Mouse (Mus musculus) CH12.LX (cell line): ENCODE measurements around the gene Cbx1. TPM values are rescaled to one million over a fixed set of nuclear protein-coding genes. Genes with fewer than 3 reads are reported as not detected.

Source experiments
- DNase-seq: peaks from one replicate; pipeline ENCODE4 v3.0.0-alpha.2; 2013; ENCODE audit errors: extremely low read depth
- H3K27ac ChIP-seq: 2 replicates; pipeline ENCODE4 v1.5.1; 2012; ENCODE audit warnings: low read depth, mild to moderate bottlenecking, control low read depth, moderate library complexity; ENCODE audit not compliant: insufficient read depth
- H3K27me3 ChIP-seq: replicated peaks from 2 replicates; pipeline ENCODE3; 2012; ENCODE audit warnings: inconsistent platforms
- H3K36me3 ChIP-seq, 2 experiments: replicated peaks in 1 of 2; 2 replicates each; pipeline versions ENCODE3 to v1.6.1; 2012; ENCODE audit warnings: inconsistent platforms in 1 of 2, low read length in 1 of 2, mild to moderate bottlenecking in 1 of 2, mixed read lengths in 1 of 2, moderate library complexity in 1 of 2; ENCODE audit not compliant: control insufficient read depth in 1 of 2, insufficient read depth in 1 of 2
- H3K4me1 ChIP-seq, 2 experiments: 2 replicates each; pipeline ENCODE4 v1.6.1; 2012; ENCODE audit warnings: inconsistent platforms in 1 of 2, moderate library complexity in 1 of 2; ENCODE audit not compliant: insufficient read depth in 2 of 2, control insufficient read depth in 1 of 2
- H3K4me2 ChIP-seq: 2 replicates; pipeline ENCODE4 v1.6.1; 2012; ENCODE audit warnings: low read depth, mild to moderate bottlenecking, control low read depth; ENCODE audit not compliant: poor library complexity, insufficient read depth, severe bottlenecking
- H3K4me3 ChIP-seq, 3 experiments: fragments of 150-350 bp in 1 of 3; sonication (generic) in 1 of 3; replicated peaks in 1 of 3; 2 replicates each; pipeline versions ENCODE3 to v1.5.1; 2011 to 2012; ENCODE audit warnings: low read depth in 2 of 3, low read length in 2 of 3, mild to moderate bottlenecking in 2 of 3, moderate library complexity in 2 of 3, control low read depth in 1 of 3, improper control_type of control experiment in 1 of 3, inconsistent platforms in 1 of 3, mixed read lengths in 1 of 3; ENCODE audit not compliant: poor library complexity in 1 of 3
- H3K79me2 ChIP-seq: replicated peaks from 2 replicates; pipeline ENCODE4 v1.6.1; 2012; ENCODE audit warnings: mild to moderate bottlenecking, moderate library complexity; ENCODE audit not compliant: control insufficient read depth, poor library complexity, insufficient read depth, severe bottlenecking; ENCODE audit errors: extremely low read depth
- H3K9ac ChIP-seq: 2 replicates; pipeline ENCODE4 v1.6.1; 2012; ENCODE audit warnings: low read depth, mild to moderate bottlenecking, control low read depth, moderate library complexity; ENCODE audit not compliant: insufficient read depth
- H3K9me3 ChIP-seq: replicated peaks from 2 replicates; pipeline ENCODE3; 2012; ENCODE audit warnings: low read length, inconsistent platforms, mixed read lengths
- BHLHE40 ChIP-seq: IDR thresholded peaks from 2 replicates; pipeline ENCODE4 v1.6.1; 2011; ENCODE audit warnings: mild to moderate bottlenecking, low read depth, low read length, improper control_type of control experiment
- CHD1 ChIP-seq: IDR thresholded peaks from 2 replicates; pipeline ENCODE4 v1.6.1; 2012; ENCODE audit warnings: low read depth, low read length, improper control_type of control experiment, inconsistent platforms
- CHD2 ChIP-seq: IDR thresholded peaks from 2 replicates; pipeline ENCODE4 v1.6.1; 2011; ENCODE audit warnings: low read length, improper control_type of control experiment
- CTCF ChIP-seq, 2 experiments: IDR thresholded peaks in 1 of 2; conservative IDR thresholded peaks in 1 of 2; 2 replicates each; pipeline ENCODE4 v1.5.1; 2011 to 2012; ENCODE audit warnings: low read depth in 2 of 2, low read length in 2 of 2, improper control_type of control experiment in 1 of 2, inconsistent platforms in 1 of 2, mild to moderate bottlenecking in 1 of 2, moderate library complexity in 1 of 2
- E2F4 ChIP-seq: IDR thresholded peaks from 2 replicates; pipeline ENCODE4 v1.6.1; 2011; ENCODE audit warnings: low read depth, low read length, improper control_type of control experiment; ENCODE audit not compliant: insufficient replicate concordance
- ELF1 ChIP-seq: IDR thresholded peaks from 2 replicates; pipeline ENCODE4 v1.6.1; 2014; ENCODE audit warnings: low read depth, mild to moderate bottlenecking, inconsistent platforms, low read length, improper control_type of control experiment
- EP300 ChIP-seq: IDR thresholded peaks from 2 replicates; pipeline ENCODE4 v1.6.1; 2011; ENCODE audit warnings: low read length, improper control_type of control experiment
- ETS1 ChIP-seq: conservative IDR thresholded peaks from 2 replicates; pipeline ENCODE4 v1.6.1; 2012; ENCODE audit warnings: low read depth, mild to moderate bottlenecking, inconsistent platforms, low read length, improper control_type of control experiment, moderate library complexity
- IRF4 ChIP-seq: IDR thresholded peaks from 2 replicates; pipeline ENCODE4 v1.6.1; 2014; ENCODE audit warnings: low read depth, mild to moderate bottlenecking, inconsistent platforms, low read length, improper control_type of control experiment
- JUN ChIP-seq: IDR thresholded peaks from 2 replicates; pipeline ENCODE4 v1.6.1; 2011; ENCODE audit warnings: low read depth, mild to moderate bottlenecking, low read length, improper control_type of control experiment, moderate library complexity; ENCODE audit not compliant: insufficient read depth
- JUND ChIP-seq: conservative IDR thresholded peaks from 2 replicates; pipeline ENCODE4 v1.6.1; 2011; ENCODE audit warnings: low read depth, low read length, improper control_type of control experiment
- KAT2A ChIP-seq: IDR thresholded peaks from 2 replicates; pipeline ENCODE4 v1.6.1; 2012; ENCODE audit warnings: low read length, improper control_type of control experiment, inconsistent platforms; ENCODE audit not compliant: insufficient replicate concordance
- MAFK ChIP-seq: IDR thresholded peaks from 2 replicates; pipeline ENCODE4 v1.6.1; 2011; ENCODE audit warnings: low read length, improper control_type of control experiment; ENCODE audit not compliant: insufficient replicate concordance
- MAX ChIP-seq: IDR thresholded peaks from 2 replicates; pipeline ENCODE4 v1.6.1; 2011; ENCODE audit warnings: low read length, improper control_type of control experiment
- MAZ ChIP-seq: IDR thresholded peaks from 2 replicates; pipeline ENCODE4 v1.6.1; 2012; ENCODE audit warnings: low read depth, mild to moderate bottlenecking, inconsistent platforms, low read length, improper control_type of control experiment, moderate library complexity
- MEF2A ChIP-seq: IDR thresholded peaks from 2 replicates; pipeline ENCODE4 v1.6.1; 2014; ENCODE audit warnings: low read depth, mild to moderate bottlenecking, inconsistent platforms, low read length, improper control_type of control experiment, borderline replicate concordance
- MXI1 ChIP-seq: IDR thresholded peaks from 2 replicates; pipeline ENCODE4 v1.6.1; 2011; ENCODE audit warnings: mild to moderate bottlenecking, low read depth, low read length, improper control_type of control experiment
- MYC ChIP-seq: IDR thresholded peaks from 2 replicates; pipeline ENCODE4 v1.6.1; 2011; ENCODE audit warnings: low read depth, mild to moderate bottlenecking, improper control_type of control experiment, low read length
- NELFE ChIP-seq: IDR thresholded peaks from 2 replicates; pipeline ENCODE4 v1.6.1; 2011; ENCODE audit warnings: low read depth, low read length, improper control_type of control experiment
- NRF1 ChIP-seq: IDR thresholded peaks from 2 replicates; pipeline ENCODE4 v1.6.1; 2014; ENCODE audit warnings: low read depth, mild to moderate bottlenecking, inconsistent platforms, low read length, improper control_type of control experiment, moderate library complexity
- PAX5 ChIP-seq: IDR thresholded peaks from 2 replicates; pipeline ENCODE4 v1.6.1; 2012; ENCODE audit warnings: low read length, inconsistent platforms, mixed read lengths
- POLR2A ChIP-seq: IDR thresholded peaks from 2 replicates; pipeline ENCODE4 v1.6.1; 2011; ENCODE audit warnings: low read depth, mild to moderate bottlenecking, improper control_type of control experiment, low read length
- RCOR1 ChIP-seq: conservative IDR thresholded peaks from 2 replicates; pipeline ENCODE4 v1.6.1; 2012; ENCODE audit warnings: low read depth, mild to moderate bottlenecking, inconsistent platforms, low read length, improper control_type of control experiment
- SIN3A ChIP-seq: IDR thresholded peaks from 2 replicates; pipeline ENCODE4 v1.6.1; 2012; ENCODE audit warnings: low read length, improper control_type of control experiment, inconsistent platforms
- TBP ChIP-seq: conservative IDR thresholded peaks from 2 replicates; pipeline ENCODE4 v1.6.1; 2011; ENCODE audit warnings: low read depth, low read length, improper control_type of control experiment
- TCF12 ChIP-seq: IDR thresholded peaks from 2 replicates; pipeline ENCODE4 v1.6.1; 2014; ENCODE audit warnings: low read depth, mild to moderate bottlenecking, inconsistent platforms, low read length, improper control_type of control experiment
- UBTF ChIP-seq: IDR thresholded peaks from 2 replicates; pipeline ENCODE4 v1.6.1; 2012; ENCODE audit warnings: low read depth, mild to moderate bottlenecking, inconsistent platforms, low read length, improper control_type of control experiment, moderate library complexity
- ZC3H11A ChIP-seq: IDR thresholded peaks from 2 replicates; pipeline ENCODE4 v1.6.1; 2012; ENCODE audit warnings: low read depth, mild to moderate bottlenecking, inconsistent platforms, low read length, improper control_type of control experiment
- ZMIZ1 ChIP-seq: IDR thresholded peaks from 2 replicates; pipeline ENCODE4 v1.6.1; 2012; ENCODE audit warnings: low read depth, mild to moderate bottlenecking, inconsistent platforms, low read length, improper control_type of control experiment
- ZNF384 ChIP-seq: IDR thresholded peaks from 2 replicates; pipeline ENCODE4 v1.6.1; 2012; ENCODE audit warnings: low read depth, low read length, improper control_type of control experiment, inconsistent platforms
- dilution Hi-C: fragments of 300-500 bp; cut with MboI; formaldehyde crosslinking; loops from 2 replicates; pipeline ENCODE4 v1.14.3; 2020; ENCODE audit warnings: low sequenced_read_pairs; ENCODE audit not compliant: extremely low pct_unique_long_range_greater_than_20kb, extremely low pct_ligation_motif_present
- in situ Hi-C: fragments of 300-500 bp; cut with MboI; formaldehyde crosslinking; loops from 3 replicates; pipeline ENCODE4 v1.14.3; 2019; ENCODE audit warnings: low sequenced_read_pairs, low pct_ligation_motif_present, low pct_unique_long_range_greater_than_20kb, mixed read lengths
- polyA plus RNA-seq: library from polyadenylated mRNA; unstranded; fragments of >175 nt; gene quantifications from 2 replicates; pipeline ENCODE4 v1.2.1, GENCODE M21; 2012; ENCODE audit warnings: low read depth; ENCODE audit not compliant: insufficient read length
- total RNA-seq, 2 experiments: library from RNA; depleted of rRNA; stranded (reverse); fragments of 300-350 nt in 1 of 2; fragments of >200 nt in 1 of 2; gene quantifications; 2 replicates each; pipeline ENCODE4 v1.2.3; 2012 to 2014

Gene Cbx1
- total and polyA plus RNA-seq, 3 experiments, result 115 to 223 (median 144) TPM

GRCm38 (mm10) chr11:96775063-96775462, 13.9 kb upstream of the Cbx1 start:
- dilution Hi-C loops, result no loop called here
- DNase-seq, result peak; percentile 43
- Histone ChIP-seq H3K27me3 (no peaks in the 10 kb centered on the region), H3K9me3 (no peaks in the 10 kb centered on the region), H3K4me1 (peaks cover 30 to 35% of the 10 kb centered on the region in 2 experiments), H3K4me3 (peak overlapping the region; percentile 55 to 80 (median 74)), H3K36me3 (peaks cover 34 to 40% of the 10 kb centered on the region in 2 experiments), H3K4me2 (peak overlapping the region; percentile 93)
- in situ Hi-C loops, result loop anchor here (5.0 kb wide), 1 partner anchor 77 kb away; no protein-coding TSS in a partner anchor
- TF ChIP-seq PAX5 (no peak), CTCF (conservative IDR thresholded peaks at IDR 0.05 in 1 of 2, IDR thresholded peaks at IDR 0.05 in 1 of 2; ENCODE audit: low read depth in 2 of 2, low read length in 2 of 2) (no peak), ZMIZ1 (no peak), ZC3H11A (no peak), TBP (no peak), IRF4 (no peak), TCF12 (no peak), UBTF (0 out of 2 replicates have a peak, but pooled peaks have one; percentile 10), BHLHE40 (no peak)
- TF ChIP-seq, all 38 proteins: peak for 1
- Histone ChIP-seq H3K27ac (peak overlapping the region; percentile 83), H3K79me2 (peaks cover 24% of the 10 kb centered on the region), H3K9ac (peak overlapping the region; percentile 87)

- peak overlapping the region; percentile 55 to 80 (median 74) for H3K4me3 ChIP-seq
- H3K4me1 ChIP-seq, result peaks cover 27 to 29% of the 10 kb centered on the region in 2 experiments
- peak; percentile 94 for DNase-seq
- dilution Hi-C loops, result no loop called here
- H3K9me3 ChIP-seq, result no peaks in the 10 kb centered on the region
- H3K9ac ChIP-seq, result peak overlapping the region; percentile 87
- H3K4me2 ChIP-seq, result peak overlapping the region; percentile 93
- peak overlapping the region; percentile 83 for H3K27ac ChIP-seq
- H3K36me3 ChIP-seq, result peaks cover 28 to 34% of the 10 kb centered on the region in 2 experiments
- peaks cover 24% of the 10 kb centered on the region for H3K79me2 ChIP-seq
- H3K27me3 ChIP-seq, result no peaks in the 10 kb centered on the region
- in situ Hi-C loops, result loop anchor here (5.0 kb wide), 1 partner anchor 77 kb away; no protein-coding TSS in a partner anchor
- TF ChIP-seq SIN3A (peak; percentile 78), TBP (peak; percentile 68; the same call in 1 of the 2 replicates), EP300 (peak; percentile 84), UBTF (no peak), MEF2A (peak; percentile 84), MAZ (peak; percentile 54; the same call in 1 of the 2 replicates), ELF1 (peak; percentile 51), E2F4 (0 out of 2 replicates have a peak, but pooled peaks have one; percentile 21), CHD1 (0 out of 2 replicates have a peak, but pooled peaks have one; percentile 86), MAX (0 out of 2 replicates have a peak, but pooled peaks have one; percentile 47), NRF1 (no peak), ZNF384 (peak; percentile 91), MYC (0 out of 2 replicates have a peak, but pooled peaks have one; percentile 16), ZMIZ1 (no peak), NELFE (0 out of 2 replicates have a peak, but pooled peaks have one; percentile 42), TCF12 (peak; percentile 81), POLR2A (peak; percentile 33), MXI1 (peak; percentile 69; the same call in 1 of the 2 replicates), BHLHE40 (peak; percentile 59), MAFK (peak; percentile 67; the same call in 1 of the 2 replicates), IRF4 (peak; percentile 79), JUND (peak; percentile 39; the same call in 1 of the 2 replicates), JUN (no peak), RCOR1 (0 out of 2 replicates have a peak, but pooled peaks have one; percentile 18), KAT2A (no peak), CHD2 (peak; percentile 72), ETS1 (peak; percentile 65)
Measured at GRCm38 (mm10) chr11:96775665-96776064, 13.3 kb upstream of the Cbx1 start.
